Mouse (Mus musculus) thymus, postnatal 36 days (tissue): ENCODE measurements around the gene Sct.
A peak's percentile ranks its signal among the peaks of the same experiment; 100 is the strongest.

Experiments used
- DNase-seq, 2 experiments: peaks; one replicate each; pipeline ENCODE4 v3.0.0; 2022; ENCODE audit warnings: mixed read lengths in 2 of 2

Sct gene

DNA sequence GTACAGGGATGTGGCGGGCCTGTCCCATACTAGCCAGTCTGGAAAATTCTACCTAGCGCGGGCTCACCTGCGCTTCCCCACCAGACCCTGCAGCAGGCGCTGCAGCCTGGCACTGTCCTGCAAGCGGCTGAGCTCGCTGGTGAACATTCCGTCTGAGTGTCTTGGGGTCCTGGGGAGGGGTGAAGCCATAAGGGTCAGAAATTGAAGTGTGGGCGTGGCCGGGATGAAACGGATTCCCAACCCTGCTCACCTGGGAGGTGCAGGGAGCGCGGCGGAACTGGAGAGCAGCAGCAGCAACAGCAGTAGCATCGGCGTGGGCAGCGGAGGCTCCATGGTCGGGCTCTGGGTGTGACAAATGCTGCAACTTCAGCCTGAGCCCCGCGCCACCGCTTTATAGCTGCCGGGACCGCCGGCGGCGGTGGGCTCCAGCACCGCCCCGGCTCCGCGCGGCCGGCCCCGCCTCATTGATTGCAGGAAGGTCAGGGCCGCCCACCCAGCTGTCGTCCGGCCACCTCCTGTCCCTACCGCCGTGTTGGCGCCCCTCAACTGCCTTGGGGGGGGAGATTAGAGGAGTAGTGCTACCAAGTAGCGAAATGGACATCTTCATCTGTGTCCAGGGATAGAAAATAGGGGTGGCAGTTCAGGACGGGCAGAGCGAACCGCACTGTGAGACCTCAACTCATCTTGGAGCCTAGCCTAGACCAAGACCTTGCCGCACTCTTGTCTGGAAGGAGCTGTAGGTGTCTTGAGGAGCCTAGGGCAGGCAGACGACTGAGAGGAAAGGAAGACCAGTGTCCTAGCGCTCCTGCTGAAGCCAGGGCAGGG lies at the start of gene Sct:
TSS of gene Sct (minus strand) at position 368 of the 825 bp plus-strand sequence.
- DNase-seq, result no peak

DNA sequence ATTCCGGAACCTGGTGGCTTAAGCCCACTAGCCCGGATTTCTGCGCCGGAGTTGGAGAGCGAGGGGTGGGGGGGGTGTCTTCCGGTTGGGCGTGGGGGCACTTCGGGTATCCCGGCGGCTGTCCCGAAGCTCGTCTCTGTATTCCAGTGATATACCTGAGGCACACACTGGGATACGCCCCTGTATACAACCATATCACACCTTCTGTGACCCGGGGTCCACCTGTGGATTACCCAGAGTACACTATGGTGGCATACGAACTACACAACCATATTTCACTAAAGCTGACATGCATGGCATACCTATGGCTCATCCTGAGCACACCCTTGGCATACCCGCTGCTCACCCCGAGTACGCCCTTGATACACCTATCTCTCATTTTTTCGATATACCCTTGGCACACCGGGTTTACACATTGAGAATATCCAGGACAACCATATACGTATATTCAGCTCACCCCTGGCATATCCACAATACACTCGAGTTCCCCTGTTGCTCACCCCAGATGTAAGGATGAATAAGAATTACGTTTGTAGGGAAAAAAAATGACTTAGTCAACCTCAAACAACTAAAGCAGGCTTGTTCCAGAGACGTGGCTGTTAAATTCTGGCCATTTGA lies 49.5 kb upstream of the Sct start:
- DNase-seq, result no peak

DNA sequence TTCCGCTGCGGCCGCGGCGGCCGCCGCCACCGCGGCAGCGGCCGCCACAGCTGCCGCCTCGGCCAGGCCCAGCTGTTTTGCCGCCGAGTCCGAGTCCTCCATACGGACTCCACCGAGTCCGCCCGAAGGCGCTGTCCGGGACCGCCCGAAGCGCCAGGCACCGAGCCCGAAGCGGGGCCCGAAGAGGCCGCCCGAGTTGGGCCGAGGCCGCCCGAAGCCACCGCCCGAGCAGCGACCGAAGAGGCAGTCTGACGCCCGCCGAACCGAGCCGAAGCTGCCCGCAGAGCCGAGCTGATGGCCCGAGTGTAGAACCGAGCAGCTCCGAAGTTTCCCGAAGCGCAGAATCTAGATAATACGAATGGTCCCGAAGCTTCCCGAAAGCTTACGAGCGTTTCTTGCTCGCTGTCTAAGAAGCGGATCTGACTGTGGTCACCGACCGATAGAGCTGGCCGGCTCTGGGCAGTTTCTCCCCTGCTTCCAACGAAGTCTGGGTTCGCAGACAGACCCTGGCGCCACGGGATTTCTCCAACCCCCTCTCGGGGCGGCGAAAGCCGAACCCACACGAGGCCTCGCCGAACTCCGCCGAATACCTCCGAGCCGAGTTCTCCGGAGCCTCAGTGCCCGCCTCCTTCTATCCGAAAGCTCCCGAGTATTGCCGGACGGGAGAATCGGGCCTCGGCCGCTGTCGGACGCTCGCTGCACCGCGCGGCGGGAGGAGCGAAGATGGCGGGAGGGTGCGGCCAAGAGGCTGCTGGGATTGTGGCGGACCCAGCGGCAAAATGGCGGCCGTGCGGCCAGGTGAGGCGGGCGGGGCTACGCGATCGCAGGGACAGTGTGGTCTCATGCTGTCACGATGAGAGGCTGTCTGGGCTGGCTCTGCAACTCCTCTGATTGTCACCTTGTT lies 48.8 kb upstream of the Sct start, which contains the start of the genes Deaf1 and Tmem80:
TSS of gene Deaf1 (minus strand) at position 222 of the 904 bp plus-strand sequence.
TSS of gene Tmem80 (plus strand) at position 271 of the 904 bp plus-strand sequence.
- peak; percentile 98 for DNase-seq

DNA sequence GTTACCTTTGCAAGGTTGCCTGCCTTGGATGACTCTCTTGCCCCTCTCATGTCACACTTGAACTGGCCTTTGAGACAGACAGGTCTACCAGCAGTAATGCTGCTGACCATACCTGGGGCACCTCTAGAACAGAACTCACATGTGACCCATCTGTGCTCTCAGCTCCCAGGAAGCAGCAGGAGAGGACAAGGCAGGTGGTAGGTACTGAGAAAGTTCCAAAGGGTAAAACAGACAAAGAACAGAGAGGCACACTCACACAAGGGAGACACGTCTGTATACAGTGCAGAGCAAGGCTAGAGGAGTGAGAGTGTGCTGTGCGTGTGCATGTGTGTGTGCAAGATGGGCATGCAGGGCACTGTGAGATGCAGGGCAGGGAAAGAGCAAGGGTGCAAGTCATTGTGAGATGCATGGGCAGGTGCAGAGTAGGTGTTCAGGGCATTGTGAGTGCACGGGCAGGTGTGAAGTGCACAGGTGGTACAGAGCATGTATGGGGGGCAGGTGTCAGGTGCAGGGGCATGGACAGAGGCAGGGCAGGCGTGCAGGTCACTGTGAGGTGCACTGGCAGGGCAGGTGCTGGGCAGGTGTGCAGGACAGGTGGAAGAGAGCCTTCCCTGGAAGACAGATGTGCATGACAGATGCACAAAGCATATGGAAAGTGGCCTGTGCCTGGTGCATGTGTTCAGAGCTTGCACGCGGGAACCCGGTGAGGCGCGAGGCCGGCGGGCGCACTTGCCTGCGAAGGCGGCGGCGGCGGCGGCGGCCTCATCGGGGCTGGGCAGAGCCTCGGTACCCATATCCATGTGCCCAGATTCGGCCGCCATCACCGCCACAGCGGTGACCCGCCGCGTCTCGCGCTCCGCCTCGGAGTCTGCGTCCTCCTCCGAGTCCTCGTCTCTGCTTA lies 47.9 kb upstream of the Sct start:
- DNase-seq, result peak; percentile 57 to 67

DNA sequence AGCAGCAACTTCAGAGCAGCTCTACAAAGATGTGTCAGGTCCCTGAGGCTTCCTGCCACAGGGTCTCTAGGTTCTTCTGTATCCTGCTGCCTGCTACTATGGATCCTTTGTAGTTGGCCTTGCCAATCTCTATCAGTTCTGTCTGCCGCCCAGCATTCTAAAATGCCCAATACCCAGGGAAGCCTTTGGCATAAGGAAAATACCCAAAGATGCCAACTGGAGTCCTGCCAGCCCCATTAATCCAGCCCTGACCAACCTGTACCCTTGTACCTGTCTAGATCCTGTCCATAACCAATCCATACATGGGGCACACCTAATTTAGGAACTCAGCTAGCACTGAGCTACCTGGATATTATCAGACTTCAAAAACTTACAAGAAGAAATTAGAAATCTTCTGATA lies 45.8 kb upstream of the Sct start:
- no peak for DNase-seq

DNA sequence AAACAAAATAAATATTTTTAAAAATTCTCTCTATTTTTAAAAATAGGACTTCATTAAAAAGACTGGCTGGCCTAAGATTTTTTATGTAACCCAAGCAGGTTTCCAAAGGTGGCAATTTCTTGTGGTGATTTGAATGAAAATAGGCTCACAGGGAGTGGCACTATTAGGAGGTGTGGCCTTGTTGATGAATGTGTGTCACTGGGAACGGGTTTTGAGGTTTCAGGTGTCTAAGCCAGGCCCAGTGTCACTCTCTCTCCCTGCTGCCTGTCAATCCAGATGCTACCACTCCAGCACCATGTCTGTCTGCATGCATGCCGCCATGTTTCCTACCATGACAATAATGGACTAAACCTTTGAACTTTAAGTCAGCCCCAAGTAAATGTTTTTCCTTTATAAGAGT lies 40.5 kb upstream of the Sct start:
- no peak for DNase-seq

DNA sequence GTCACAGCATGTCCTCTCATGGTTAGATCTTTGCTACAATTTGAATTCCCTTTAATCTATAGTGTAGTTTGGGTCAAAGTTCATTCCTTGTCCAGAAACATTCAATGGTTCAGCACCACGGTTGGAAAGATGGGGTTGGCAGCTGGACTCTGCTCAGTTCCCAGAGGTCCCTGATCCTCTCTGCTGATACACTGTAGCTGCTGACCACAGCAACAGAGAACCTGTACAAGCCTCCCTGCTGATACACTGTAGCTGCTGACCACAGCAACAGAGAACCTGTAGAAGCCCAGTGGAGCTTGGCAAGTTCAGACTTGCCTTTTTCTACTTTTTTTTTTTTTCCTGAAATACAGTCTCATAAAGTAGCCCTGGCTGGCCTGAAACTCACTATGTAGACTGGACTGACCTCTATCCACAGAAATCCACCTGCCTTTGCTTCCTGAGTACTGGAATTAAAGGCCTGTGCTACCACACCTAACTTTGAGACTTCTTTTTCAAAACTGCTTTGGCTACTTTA lies 38.7 kb upstream of the Sct start:
- no peak for DNase-seq

DNA sequence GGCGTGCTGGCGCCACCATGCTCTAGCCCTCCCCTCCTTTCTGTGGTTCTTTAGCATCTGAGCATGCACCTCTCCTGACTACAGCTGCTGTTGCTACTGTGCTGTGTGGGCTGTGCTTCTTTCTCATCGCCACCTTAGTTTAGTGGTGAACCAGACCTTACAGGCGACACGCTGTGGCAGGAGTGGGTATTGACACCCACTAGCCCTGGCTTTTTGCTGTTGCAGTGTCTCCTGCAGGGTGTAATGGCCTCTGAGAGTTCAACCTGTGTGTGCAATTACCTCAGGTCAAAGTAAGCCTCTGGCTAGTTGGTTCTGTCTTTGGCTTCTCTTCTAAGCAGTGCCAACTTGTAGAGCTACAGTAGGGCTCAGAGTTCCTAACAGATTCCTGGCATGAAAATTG lies 37.0 kb upstream of the Sct start:
- DNase-seq, result peak; percentile 68 to 71

DNA sequence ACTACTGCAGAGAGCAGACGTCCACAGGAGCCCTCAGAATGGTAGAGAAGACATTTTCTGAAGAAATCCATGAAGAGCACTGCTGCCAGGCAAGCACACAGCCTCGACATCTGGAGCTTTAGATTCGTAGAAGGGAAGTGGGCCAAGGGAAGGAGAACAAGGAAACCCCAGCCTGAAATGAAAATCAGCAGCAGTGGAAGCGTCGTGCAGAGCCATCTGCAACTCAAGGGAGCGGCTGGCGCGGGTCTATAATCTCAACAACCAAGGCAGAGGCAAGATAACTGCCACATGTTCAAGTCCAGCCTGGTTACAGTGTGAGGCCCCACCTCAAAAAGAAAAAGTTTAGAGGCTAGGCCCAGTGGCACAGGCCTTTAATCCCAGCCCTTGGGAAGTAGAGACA lies 36.1 kb upstream of the Sct start:
- DNase-seq, result no peak

DNA sequence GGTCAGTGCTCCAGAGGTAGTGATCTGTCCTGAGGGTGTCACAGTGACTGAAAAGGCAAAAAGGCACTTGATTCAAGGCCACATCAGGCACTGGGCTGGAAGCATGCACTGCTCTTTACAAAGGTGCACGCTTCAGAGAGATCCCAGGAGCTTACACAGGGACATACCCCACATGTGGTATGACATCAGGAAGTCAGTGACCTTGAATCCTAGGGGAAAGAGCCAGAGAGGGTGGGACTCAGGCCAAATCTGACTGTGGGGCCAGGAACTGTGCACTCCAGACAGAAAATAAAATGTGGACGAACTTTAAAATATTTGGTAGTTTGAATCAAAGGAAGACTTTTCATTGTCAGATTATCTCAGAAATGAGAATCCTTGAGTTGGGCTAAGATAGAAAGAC lies 35.5 kb upstream of the Sct start:
- no peak for DNase-seq

DNA sequence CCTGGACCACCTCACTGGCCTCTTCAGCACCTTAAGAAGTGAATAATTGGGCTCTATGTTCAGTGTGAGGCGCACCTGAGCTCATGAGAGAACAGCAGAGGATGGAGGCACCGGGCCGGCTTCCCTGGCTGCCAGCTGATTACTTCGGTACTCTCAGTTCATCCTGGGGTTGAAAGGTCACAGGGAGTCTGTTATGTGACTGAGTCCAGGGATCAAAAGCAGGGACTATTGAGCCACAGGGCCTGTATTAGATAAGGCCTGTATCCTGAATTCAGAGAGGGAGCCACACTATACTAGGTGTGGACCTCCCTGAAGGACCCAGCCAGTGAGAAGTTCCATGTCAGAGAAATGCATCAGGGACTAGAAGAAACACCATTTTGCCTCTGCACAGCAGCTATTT lies 25.6 kb upstream of the Sct start:
- DNase-seq, result no peak

DNA sequence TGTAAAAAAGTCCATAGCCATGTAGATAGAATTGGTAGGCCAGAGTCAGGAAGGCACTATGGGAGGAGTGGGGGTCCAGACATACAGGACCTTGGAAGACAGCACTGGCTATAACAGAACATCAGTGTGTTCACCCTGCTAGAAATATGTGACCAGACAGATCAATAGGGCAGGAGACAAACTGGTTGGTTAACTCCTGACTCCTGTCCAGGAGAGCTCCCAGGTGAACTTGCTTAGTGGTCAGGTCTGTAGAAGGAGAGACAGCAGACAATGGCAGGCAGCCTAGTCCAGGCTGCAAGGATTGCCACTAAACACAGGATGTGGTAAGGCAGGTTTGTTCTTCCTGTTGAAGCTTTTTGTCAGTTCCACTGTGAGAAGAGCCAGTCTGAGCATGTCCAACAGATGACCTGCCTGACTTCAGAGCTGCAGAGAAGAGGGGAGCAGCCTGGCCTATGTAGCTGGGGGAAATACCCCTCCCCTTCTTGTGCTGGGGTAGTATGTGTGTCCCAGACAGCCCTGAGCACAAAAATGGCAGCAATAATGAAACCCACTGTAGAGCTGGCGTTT lies 23.9 kb upstream of the Sct start:
- DNase-seq, result peak; percentile 37 to 42

DNA sequence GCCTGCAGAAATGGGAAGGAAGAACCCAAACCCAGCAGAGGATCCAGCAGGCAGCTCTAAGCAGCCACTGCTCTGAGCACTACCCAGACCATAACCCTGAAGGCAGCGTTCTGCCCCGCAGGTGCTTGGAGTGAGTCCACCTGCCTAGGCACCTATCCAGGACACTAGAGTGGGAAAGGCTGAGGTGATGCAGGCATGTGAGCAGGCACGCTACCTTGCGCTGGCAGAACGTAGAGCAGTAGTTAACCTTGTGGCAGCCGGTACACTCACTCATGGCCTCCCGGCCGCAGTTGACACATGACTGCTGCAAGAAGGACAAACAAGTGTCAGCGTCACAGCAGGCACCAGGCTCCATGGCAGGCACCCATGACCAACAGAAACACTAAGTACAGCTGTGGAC lies 22.5 kb upstream of the Sct start:
- DNase-seq, result no peak

DNA sequence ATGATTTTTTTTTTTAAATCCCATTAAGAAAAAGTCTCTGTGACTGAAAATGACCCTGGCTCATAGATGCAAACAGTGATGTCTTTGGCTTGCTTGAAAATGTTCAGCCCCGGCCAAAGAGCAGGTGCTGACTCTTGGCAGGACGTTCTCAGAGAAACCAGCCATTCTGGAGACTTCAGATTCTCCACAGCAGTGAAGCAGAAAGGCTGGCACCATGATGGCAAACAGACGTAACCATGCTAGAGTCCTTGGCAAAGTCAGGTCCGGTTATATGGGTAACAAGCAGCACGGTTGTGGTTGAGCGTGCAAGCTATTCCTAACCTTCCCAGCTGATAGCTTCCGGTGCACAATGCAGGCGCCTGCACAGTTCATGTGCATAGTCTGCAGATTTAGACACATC lies 20.2 kb upstream of the Sct start:
- no peak for DNase-seq

DNA sequence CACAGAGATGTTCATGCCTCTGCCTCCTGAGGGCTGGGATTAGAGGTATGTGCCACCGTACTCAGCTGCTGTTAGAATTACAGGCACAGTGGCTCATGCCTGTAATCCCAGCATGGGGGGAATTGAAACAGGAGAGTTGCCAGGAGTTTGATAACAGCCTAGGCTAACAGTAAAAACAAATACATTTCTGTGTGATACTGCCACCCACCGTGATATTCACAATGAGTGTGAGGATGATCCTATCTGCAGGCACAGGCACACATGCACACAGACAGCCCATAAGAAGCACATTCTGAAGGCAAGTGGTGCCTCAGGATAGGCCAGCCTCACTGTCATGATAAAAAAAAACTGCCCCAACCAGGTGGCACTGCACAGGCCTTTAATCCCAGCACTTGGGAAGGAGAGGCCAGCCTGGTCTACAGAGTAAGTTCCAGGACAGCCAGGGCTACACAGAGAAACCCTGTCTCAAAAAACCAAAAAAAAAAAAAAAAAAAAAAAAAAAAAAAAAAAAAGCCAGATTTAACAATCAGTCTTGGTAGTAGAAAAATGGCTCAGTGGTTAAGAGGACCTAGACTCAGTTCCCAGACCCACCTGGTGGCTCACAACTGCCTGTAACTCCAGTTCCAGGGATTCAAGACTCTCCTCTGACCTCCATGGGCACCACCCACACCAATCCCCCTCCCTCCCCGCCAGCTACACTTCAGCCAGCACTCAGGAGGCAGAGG lies 19.2 kb upstream of the Sct start:
- DNase-seq, result no peak

DNA sequence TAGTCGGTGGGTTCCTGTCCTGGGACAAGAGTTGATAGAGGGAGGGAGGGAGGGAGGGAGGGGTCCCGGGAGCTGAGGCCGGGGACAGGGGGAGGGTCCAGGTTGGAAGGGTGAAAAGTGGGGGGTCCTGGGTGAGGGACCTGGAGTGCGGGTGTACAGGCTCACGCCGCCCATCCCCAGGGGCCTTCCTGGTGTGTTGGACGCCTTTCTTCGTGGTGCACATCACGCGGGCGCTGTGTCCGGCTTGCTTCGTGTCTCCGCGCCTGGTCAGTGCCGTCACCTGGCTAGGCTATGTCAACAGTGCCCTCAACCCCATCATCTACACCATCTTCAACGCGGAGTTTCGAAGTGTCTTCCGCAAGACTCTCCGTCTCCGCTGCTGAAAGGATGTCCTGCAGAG lies 15.5 kb upstream of the Sct start:
- DNase-seq, result no peak

DNA sequence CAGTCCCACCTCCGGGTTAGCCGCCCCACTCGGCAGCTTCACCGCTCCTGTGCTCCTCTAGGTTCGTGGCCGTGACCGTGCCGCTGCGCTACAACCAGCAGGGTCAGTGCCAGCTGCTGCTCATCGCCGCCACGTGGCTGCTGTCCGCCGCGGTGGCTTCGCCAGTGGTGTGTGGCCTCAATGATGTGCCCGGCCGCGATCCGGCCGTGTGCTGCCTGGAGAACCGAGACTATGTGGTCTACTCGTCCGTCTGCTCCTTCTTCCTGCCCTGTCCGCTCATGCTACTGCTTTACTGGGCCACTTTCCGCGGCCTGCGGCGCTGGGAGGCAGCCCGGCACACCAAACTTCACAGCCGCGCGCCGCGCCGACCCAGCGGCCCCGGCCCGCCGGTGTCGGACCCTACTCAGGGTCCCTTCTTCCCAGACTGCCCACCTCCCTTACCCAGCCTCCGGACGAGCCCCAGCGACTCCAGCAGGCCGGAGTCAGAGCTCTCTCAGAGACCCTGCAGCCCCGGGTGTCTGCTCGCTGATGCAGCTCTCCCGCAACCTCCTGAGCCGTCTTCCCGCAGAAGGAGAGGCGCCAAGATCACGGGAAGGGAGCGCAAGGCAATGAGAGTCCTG lies 15.0 kb upstream of the Sct start:
- DNase-seq, result no peak

DNA sequence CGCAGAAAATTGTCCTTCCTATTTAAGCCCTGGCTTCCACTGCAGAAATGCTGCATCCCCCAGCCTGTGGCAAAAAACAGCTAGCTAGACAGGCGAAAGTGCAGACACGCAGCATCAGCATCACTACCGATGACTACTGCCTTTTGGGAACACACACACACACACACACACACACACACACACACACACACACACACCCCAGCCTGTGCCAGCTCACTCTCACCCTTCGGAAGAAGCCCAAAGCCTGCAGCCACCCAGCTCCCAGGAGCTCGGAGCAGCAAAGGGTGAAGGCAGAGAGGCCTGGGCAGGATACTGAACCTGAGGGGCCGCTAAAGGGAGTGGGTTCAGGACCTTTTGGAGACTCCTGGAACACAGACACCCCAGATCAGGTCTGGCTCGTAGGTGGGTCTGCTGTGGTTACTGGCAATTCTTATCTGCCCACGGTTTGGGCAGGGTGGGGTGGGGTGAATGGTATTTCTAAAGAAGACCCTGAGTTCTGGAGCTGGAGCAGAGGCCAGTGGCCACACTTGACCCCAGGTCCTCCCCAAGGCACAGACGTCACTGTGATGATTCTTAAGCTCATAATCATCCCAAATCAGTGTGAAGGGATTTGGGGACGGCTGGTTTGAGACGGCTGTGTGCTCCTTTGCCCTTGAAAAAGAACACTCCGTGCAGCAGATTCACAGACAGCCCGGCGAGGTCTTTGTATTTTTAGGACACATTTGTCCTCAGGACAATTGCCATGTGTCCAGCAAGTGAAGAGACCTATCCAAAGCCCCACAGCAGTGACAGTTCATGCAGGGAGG lies 13.9 kb upstream of the Sct start:
- no peak for DNase-seq

DNA sequence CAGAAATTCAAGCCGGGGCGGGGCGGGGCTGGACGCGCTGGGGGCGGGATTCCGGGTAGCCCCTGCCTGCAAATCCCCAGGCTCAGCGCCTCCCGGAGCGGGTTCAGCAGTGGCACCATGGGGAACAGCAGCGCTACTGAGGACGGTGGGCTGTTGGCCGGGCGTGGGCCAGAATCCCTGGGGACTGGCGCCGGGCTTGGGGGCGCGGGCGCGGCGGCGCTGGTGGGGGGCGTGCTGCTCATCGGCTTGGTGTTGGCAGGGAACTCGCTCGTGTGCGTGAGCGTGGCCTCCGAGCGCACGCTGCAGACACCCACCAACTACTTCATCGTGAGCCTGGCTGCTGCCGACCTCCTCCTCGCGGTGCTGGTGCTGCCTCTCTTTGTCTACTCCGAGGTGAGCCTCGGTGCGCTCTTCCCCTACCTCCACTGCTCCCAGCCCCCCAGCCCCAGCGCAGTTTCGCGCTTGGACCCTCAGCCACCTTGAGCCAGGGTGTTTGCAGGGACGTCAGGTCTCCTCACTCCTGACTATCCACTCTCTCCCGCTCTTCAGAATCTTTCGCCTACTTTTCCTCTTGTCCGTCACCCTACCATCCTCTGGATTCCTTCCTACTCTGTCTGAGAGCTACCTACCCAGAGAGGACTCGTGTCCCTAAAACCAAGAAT lies 13.1 kb upstream of the Sct start, which contains the start of gene Drd4:
TSS of gene Drd4 (plus strand) at position 86 of the 662 bp plus-strand sequence.
- no peak for DNase-seq
